Mouse (Mus musculus): ENCODE measurements around the gene Mkks.

DNA sequence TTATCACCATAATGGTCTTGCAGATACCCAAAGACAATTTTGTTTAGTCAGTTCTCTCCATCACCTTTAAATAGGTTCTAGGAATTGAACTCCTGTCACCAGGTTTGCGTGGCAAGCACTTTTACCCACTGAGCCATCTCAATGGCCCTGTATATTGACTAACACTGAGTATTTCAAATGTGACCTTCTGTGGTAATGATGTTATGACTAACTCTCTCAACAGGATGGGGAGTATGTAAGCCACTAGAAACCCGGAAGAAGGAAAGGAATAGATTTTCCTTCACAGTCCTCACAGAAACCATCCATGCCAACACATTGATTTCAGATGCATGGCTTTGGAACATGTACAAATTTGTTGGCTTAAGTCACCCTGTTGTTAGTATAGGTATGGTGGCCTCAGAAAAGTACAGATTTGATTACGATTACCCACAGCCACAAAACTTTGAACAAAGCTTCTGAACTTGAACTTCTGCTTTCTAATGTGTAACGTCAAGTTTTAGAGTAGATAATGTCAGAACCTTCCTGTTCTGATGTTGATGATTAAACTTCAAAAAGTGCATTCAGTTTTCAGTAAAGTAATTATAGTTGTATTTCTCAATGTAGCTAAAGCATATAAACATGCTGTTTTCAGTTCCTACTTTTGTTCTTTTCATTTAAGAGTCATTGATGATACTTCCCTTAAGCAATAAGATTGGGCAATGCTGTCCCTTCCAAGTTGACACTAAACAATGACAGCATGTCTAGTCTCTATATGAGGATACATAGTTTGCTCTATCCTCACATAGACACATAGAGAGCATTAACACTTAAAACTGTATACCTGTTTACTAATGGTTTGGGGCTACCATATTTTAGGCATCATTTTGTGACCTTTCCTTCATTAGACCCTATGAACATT lies 45.5 kb upstream of the Mkks start:
- TF ChIP-seq CTCF (IDR thresholded peaks at IDR 0.05) (no peak), EP300 (IDR thresholded peaks at IDR 0.05; ENCODE audit: insufficient read depth, low read depth, low read length) (no peak)

All from heart, adult 2 months (tissue).